Mouse (Mus musculus) heart, postnatal 36 days (tissue): Measurements from ENCODE around the gene AI854703. TPM values are rescaled to one million over a fixed set of nuclear protein-coding genes. Genes with fewer than 3 reads are reported as not detected.

Experiments used
- DNase-seq, 2 experiments: peaks; one replicate each; pipeline ENCODE4 v3.0.0; 2021 to 2022
- intact Hi-C: fragments of 180-260 bp; cut with DNase I; formaldehyde crosslinking; loops from one replicate; pipeline ENCODE4 v1.15.1; 2025
- total RNA-seq, 2 experiments: library from RNA; stranded (reverse); gene quantifications; 2 replicates each; pipeline ENCODE4 v1.2.3; 2021

Gene AI854703
- total RNA-seq, 2 experiments from 2014 or later, result 0.33 to 0.38 TPM

- intact Hi-C loops, result loop anchor here (1.0 to 10.0 kb wide), 4 partner anchors 60 to 308 kb away; partner anchors contain the start of gene Gimap5
- peak in 1 of 2 experiments; percentile 64 for DNase-seq
Observed at GRCm38 (mm10) chr6:48646995-48647394, 20.4 kb downstream of the AI854703 start, which contains the start of gene Gimap8. Gene Gimap8, plus strand, starts transcription at chr6:48647234.

GRCm38 (mm10) chr6:48647611-48648010, 21.0 kb downstream of the AI854703 start:
- no peak for DNase-seq
- intact Hi-C loops, result loop anchor here (1.0 to 10.0 kb wide), 5 partner anchors 27 to 307 kb away; partner anchors contain the start of gene Gimap5

GRCm38 (mm10) chr6:48648779-48649178, 22.2 kb downstream of the AI854703 start:
- intact Hi-C loops, result loop anchor here (2.0 to 10.0 kb wide), 3 partner anchors 26 to 306 kb away; no protein-coding TSS in a partner anchor

GRCm38 (mm10) chr6:48650041-48650440, 23.5 kb downstream of the AI854703 start:
- DNase-seq, result no peak
- intact Hi-C loops, result no loop called here

More at GRCm38 (mm10) chr6:48648779-48649178, 22.2 kb downstream of the AI854703 start:
- DNase-seq, result no peak

- DNase-seq, result no peak
Observed at GRCm38 (mm10) chr6:48658721-48659120, 32.2 kb downstream of the AI854703 start.

GRCm38 (mm10) chr6:48664750-48665149, 38.2 kb downstream of the AI854703 start:
- DNase-seq, result no peak
- intact Hi-C loops, result loop anchor here (5.0 kb wide), 1 partner anchor 293 kb away; no protein-coding TSS in a partner anchor

More at GRCm38 (mm10) chr6:48658721-48659120, 32.2 kb downstream of the AI854703 start:
- intact Hi-C loops, result no loop called here

GRCm38 (mm10) chr6:48665471-48665870, 38.9 kb downstream of the AI854703 start:
- DNase-seq, result no peak
- intact Hi-C loops, result loop anchor here (5.0 kb wide), 1 partner anchor 292 kb away; no protein-coding TSS in a partner anchor

- DNase-seq, result no peak
Observed at GRCm38 (mm10) chr6:48666159-48666586, 39.6 kb downstream of the AI854703 start.

GRCm38 (mm10) chr6:48668022-48668421, 41.5 kb downstream of the AI854703 start:
- no peak for DNase-seq
- intact Hi-C loops, result loop anchor here (5.0 kb wide), 1 partner anchor 289 kb away; no protein-coding TSS in a partner anchor

More at GRCm38 (mm10) chr6:48666159-48666586, 39.6 kb downstream of the AI854703 start:
- intact Hi-C loops, result loop anchor here (5.0 kb wide), 1 partner anchor 291 kb away; no protein-coding TSS in a partner anchor

GRCm38 (mm10) chr6:48669446-48669969, 42.9 kb downstream of the AI854703 start:
- intact Hi-C loops, result loop anchor here (5.0 kb wide), 1 partner anchor 288 kb away; no protein-coding TSS in a partner anchor
- DNase-seq, result no peak

GRCm38 (mm10) chr6:48674291-48675058, 47.9 kb downstream of the AI854703 start:
- DNase-seq, result no peak
- intact Hi-C loops, result loop anchor here (2.0 kb wide), 1 partner anchor 26 kb away; no protein-coding TSS in a partner anchor

GRCm38 (mm10) chr6:48675400-48675930, 48.9 kb downstream of the AI854703 start:
- no peak for DNase-seq
- intact Hi-C loops, result loop anchor here (2.0 kb wide), 1 partner anchor 27 kb away; no protein-coding TSS in a partner anchor

- intact Hi-C loops, result loop anchor here (2.0 kb wide), 1 partner anchor 27 kb away; no protein-coding TSS in a partner anchor
- peak in 1 of 2 experiments; percentile 57 for DNase-seq
Observed at GRCm38 (mm10) chr6:48675931-48676859, 49.6 kb downstream of the AI854703 start, which contains the start of gene Gimap9. Gene Gimap9, plus strand, starts transcription at chr6:48676129.

GRCm38 (mm10) chr6:48676860-48677415, 50.4 kb downstream of the AI854703 start:
- intact Hi-C loops, result no loop called here
- no peak for DNase-seq

GRCm38 (mm10) chr6:48677492-48678345, 51.2 kb downstream of the AI854703 start:
- intact Hi-C loops, result no loop called here
- no peak for DNase-seq

- no peak for DNase-seq
- intact Hi-C loops, result no loop called here
Observed at GRCm38 (mm10) chr6:48678391-48678790, 51.8 kb downstream of the AI854703 start.

GRCm38 (mm10) chr6:48679701-48680100, 53.1 kb downstream of the AI854703 start:
- intact Hi-C loops, result no loop called here
- DNase-seq, result no peak

- no peak for DNase-seq
- intact Hi-C loops, result no loop called here
Observed at GRCm38 (mm10) chr6:48680421-48680820, 53.9 kb downstream of the AI854703 start.
